Mouse (Mus musculus) thymus, postnatal 14 days (tissue): Measurements from ENCODE around the gene Il17c.

ENCODE experiments used
- DNase-seq: peaks from one replicate; pipeline ENCODE4 v3.0.0; 2021

Il17c gene

GRCm38 (mm10) chr8:122421376-122422070, at the start of gene Il17c:
Gene Il17c (plus strand): TSS chr8:122422020.
- DNase-seq: no peak

- peak; percentile 9 for DNase-seq
Measured at GRCm38 (mm10) chr8:122375320-122375719, 46.5 kb upstream of the Il17c start.

GRCm38 (mm10) chr8:122375751-122376364, 46.0 kb upstream of the Il17c start:
- no peak for DNase-seq

- peak; percentile 100 for DNase-seq
Measured at GRCm38 (mm10) chr8:122376365-122377231, 45.2 kb upstream of the Il17c start, which contains the start of gene Zc3h18. Gene Zc3h18 (plus strand): TSS chr8:122376609.

GRCm38 (mm10) chr8:122383039-122383438, 38.8 kb upstream of the Il17c start:
- DNase-seq: no peak

GRCm38 (mm10) chr8:122389357-122389756, 32.5 kb upstream of the Il17c start:
- peak; percentile 15 for DNase-seq

GRCm38 (mm10) chr8:122390758-122391157, 31.1 kb upstream of the Il17c start:
- no peak for DNase-seq

GRCm38 (mm10) chr8:122393717-122394116, 28.1 kb upstream of the Il17c start:
- no peak for DNase-seq

- no peak for DNase-seq
Measured at GRCm38 (mm10) chr8:122395291-122395690, 26.5 kb upstream of the Il17c start.

GRCm38 (mm10) chr8:122398186-122398585, 23.6 kb upstream of the Il17c start:
- DNase-seq: no peak

- no peak for DNase-seq
Measured at GRCm38 (mm10) chr8:122405146-122405805, 16.5 kb upstream of the Il17c start.

GRCm38 (mm10) chr8:122407678-122408077, 14.1 kb upstream of the Il17c start:
- no peak for DNase-seq

- no peak for DNase-seq
Measured at GRCm38 (mm10) chr8:122414311-122414710, 7.5 kb upstream of the Il17c start.

GRCm38 (mm10) chr8:122415554-122415953, 6.3 kb upstream of the Il17c start:
- DNase-seq: no peak

- no peak for DNase-seq
Measured at GRCm38 (mm10) chr8:122419881-122420555, 1.8 kb upstream of the Il17c start.

- no peak for DNase-seq
Measured at GRCm38 (mm10) chr8:122423217-122423616, 1.4 kb downstream of the Il17c start.

- DNase-seq: no peak
Measured at GRCm38 (mm10) chr8:122423659-122424058, 1.8 kb downstream of the Il17c start.

GRCm38 (mm10) chr8:122426145-122426544, 4.3 kb downstream of the Il17c start:
- no peak for DNase-seq

GRCm38 (mm10) chr8:122427607-122428006, 5.8 kb downstream of the Il17c start:
- no peak for DNase-seq

- DNase-seq: no peak
Measured at GRCm38 (mm10) chr8:122428163-122428562, 6.3 kb downstream of the Il17c start.

- no peak for DNase-seq
Measured at GRCm38 (mm10) chr8:122430058-122430636, 8.3 kb downstream of the Il17c start.

- no peak for DNase-seq
Measured at GRCm38 (mm10) chr8:122430646-122431045, 8.8 kb downstream of the Il17c start.
